Mouse (Mus musculus): ENCODE data around the gene Cdkal1.

- TF ChIP-seq CTCF (IDR thresholded peaks at IDR 0.05; ENCODE audit: control insufficient read depth, insufficient read depth, low read length) = no peak
- no peak for TF ChIP-seq POLR2A (IDR thresholded peaks at IDR 0.05; ENCODE audit: borderline replicate concordance, control insufficient read depth, low read depth, low read length)
These were observed 63.4 kb downstream of the Cdkal1 start for GRCm38 (mm10) chr13:29792112-29792511.
